Mouse (Mus musculus) limb, embryonic 15.5 days (tissue): ENCODE data around the gene Gp9. TPM values are rescaled to one million over a fixed set of nuclear protein-coding genes. Genes with fewer than 3 reads are reported as not detected.
A peak's percentile ranks its signal among the peaks of the same experiment; 100 is the strongest.

ENCODE experiments used
- ATAC-seq: fragments of 200-750 bp; cut with Nextera tagmentation; 2 replicates; pipeline ENCODE4 v1.8.0; 2017; ENCODE audit warnings: low read depth, moderate TSS enrichment; ENCODE audit not compliant: insufficient number of reproducible peaks, low FRiP score, low TSS enrichment
- H3K27ac ChIP-seq: fragments of 300-500 bp; sonication (generic); 2 replicates; pipeline ENCODE4 v1.5.1; 2015; ENCODE audit warnings: moderate library complexity, mild to moderate bottlenecking, inconsistent platforms
- H3K27me3 ChIP-seq: fragments of 300-500 bp; sonication (generic); 2 replicates; pipeline ENCODE4 v1.6.1; 2015; ENCODE audit warnings: inconsistent platforms
- H3K36me3 ChIP-seq: fragments of 300-500 bp; sonication (generic); 2 replicates; pipeline ENCODE4 v1.6.1; 2015; ENCODE audit warnings: inconsistent platforms
- H3K4me1 ChIP-seq: fragments of 300-500 bp; sonication (generic); 2 replicates; pipeline ENCODE4 v1.6.1; 2015; ENCODE audit warnings: inconsistent platforms
- H3K4me2 ChIP-seq: fragments of 300-500 bp; sonication (generic); 2 replicates; pipeline ENCODE4 v1.6.1; 2015; ENCODE audit warnings: mild to moderate bottlenecking, inconsistent platforms
- H3K4me3 ChIP-seq: fragments of 300-500 bp; sonication (generic); 2 replicates; pipeline ENCODE4 v1.5.1; 2015; ENCODE audit warnings: mild to moderate bottlenecking, inconsistent platforms
- H3K9ac ChIP-seq: fragments of 300-500 bp; sonication (generic); 2 replicates; pipeline ENCODE4 v1.6.1; 2015; ENCODE audit warnings: inconsistent platforms
- H3K9me3 ChIP-seq: fragments of 300-500 bp; sonication (generic); 2 replicates; pipeline ENCODE4 v1.6.1; 2016; ENCODE audit warnings: inconsistent platforms
- WGBS: fragments of 180-500 bp; shearing (Covaris S2); methylation state at CpG from one replicate; pipeline ENCODE4 v1.1.7; 2015; 5-methylcytosine and 5-hydroxymethylcytosine counted together
- polyA plus RNA-seq: library from polyadenylated mRNA; unstranded; fragments of >200 nt; fragmentation: Nextera tagmentation; extraction: Ambion mirVana; gene quantifications from 2 replicates; pipeline ENCODE4 v1.2.1, GENCODE M21; 2015

Gene Gp9
- polyA plus RNA-seq, 1 experiment from 2014 or later: 0.97 TPM

GRCm38 (mm10) chr6:87739898-87740297, 38.0 kb upstream of the Gp9 start:
- Histone ChIP-seq H3K27ac (no peak overlapping the region), H3K4me2 (no peak overlapping the region), H3K36me3 (no peaks in the 10 kb centered on the region), H3K9me3 (no peaks in the 10 kb centered on the region), H3K4me1 (no peaks in the 10 kb centered on the region), H3K4me3 (no peak overlapping the region), H3K27me3 (peaks cover 7% of the 10 kb centered on the region; the same call in 1 of the 2 replicates), H3K9ac (no peak overlapping the region)
- ATAC-seq: no peak
- WGBS: 46% methylated on average over 6 of the region's 6 CpGs

- H3K4me2 ChIP-seq: no peak overlapping the region
- peaks cover 1% of the 10 kb centered on the region; the same call in 1 of the 2 replicates for H3K27me3 ChIP-seq
- H3K9ac ChIP-seq: no peak overlapping the region
- H3K36me3 ChIP-seq: no peaks in the 10 kb centered on the region
- H3K9me3 ChIP-seq: no peaks in the 10 kb centered on the region
- H3K27ac ChIP-seq: no peak overlapping the region
- no peaks in the 10 kb centered on the region for H3K4me1 ChIP-seq
- no peak for ATAC-seq
- H3K4me3 ChIP-seq: no peak overlapping the region
Observed at GRCm38 (mm10) chr6:87740496-87740895, 37.4 kb upstream of the Gp9 start.

GRCm38 (mm10) chr6:87741978-87742377, 35.9 kb upstream of the Gp9 start:
- no peaks in the 10 kb centered on the region for H3K36me3 ChIP-seq
- H3K4me1 ChIP-seq: peaks cover 5% of the 10 kb centered on the region
- ATAC-seq: no peak

GRCm38 (mm10) chr6:87742804-87743203, 35.1 kb upstream of the Gp9 start:
- Histone ChIP-seq H3K4me3 (no peak overlapping the region), H3K9ac (no peak overlapping the region), H3K4me2 (no peak overlapping the region), H3K36me3 (no peaks in the 10 kb centered on the region), H3K4me1 (peaks cover 5% of the 10 kb centered on the region), H3K27me3 (no peaks in the 10 kb centered on the region), H3K9me3 (no peaks in the 10 kb centered on the region), H3K27ac (no peak overlapping the region)
- no peak for ATAC-seq
- WGBS: 84% methylated on average over 5 of the region's 5 CpGs

More at GRCm38 (mm10) chr6:87741978-87742377, 35.9 kb upstream of the Gp9 start:
- Histone ChIP-seq H3K27me3 (no peaks in the 10 kb centered on the region), H3K9me3 (no peaks in the 10 kb centered on the region), H3K4me3 (no peak overlapping the region), H3K27ac (no peak overlapping the region), H3K9ac (no peak overlapping the region), H3K4me2 (no peak overlapping the region)
- 74% methylated on average over 8 of the region's 8 CpGs for WGBS

GRCm38 (mm10) chr6:87743281-87743680, 34.6 kb upstream of the Gp9 start:
- 71% methylated on average over 5 of the region's 5 CpGs for WGBS

GRCm38 (mm10) chr6:87744632-87745031, 33.2 kb upstream of the Gp9 start:
- ATAC-seq: no peak
- Histone ChIP-seq H3K4me1 (peaks cover 5% of the 10 kb centered on the region), H3K36me3 (no peaks in the 10 kb centered on the region), H3K4me2 (no peak overlapping the region), H3K4me3 (no peak overlapping the region), H3K27ac (no peak overlapping the region), H3K9ac (no peak overlapping the region), H3K9me3 (no peaks in the 10 kb centered on the region), H3K27me3 (no peaks in the 10 kb centered on the region)
- WGBS: 88% methylated on average over 3 of the region's 3 CpGs

More at GRCm38 (mm10) chr6:87743281-87743680, 34.6 kb upstream of the Gp9 start:
- Histone ChIP-seq H3K27me3 (no peaks in the 10 kb centered on the region), H3K9me3 (no peaks in the 10 kb centered on the region), H3K9ac (no peak overlapping the region), H3K27ac (no peak overlapping the region), H3K4me1 (peaks cover 5% of the 10 kb centered on the region), H3K36me3 (no peaks in the 10 kb centered on the region), H3K4me3 (no peak overlapping the region), H3K4me2 (no peak overlapping the region)
- ATAC-seq: no peak

- no peak overlapping the region for H3K27ac ChIP-seq
- no peak overlapping the region for H3K4me3 ChIP-seq
- H3K4me2 ChIP-seq: no peak overlapping the region
- H3K9me3 ChIP-seq: no peaks in the 10 kb centered on the region
- no peak overlapping the region for H3K9ac ChIP-seq
- H3K27me3 ChIP-seq: no peaks in the 10 kb centered on the region
- ATAC-seq: no peak
- no peaks in the 10 kb centered on the region for H3K36me3 ChIP-seq
- H3K4me1 ChIP-seq: peaks cover 5% of the 10 kb centered on the region
- WGBS: 41% methylated on average over 1 of the region's 1 CpGs
Observed at GRCm38 (mm10) chr6:87745301-87745700, 32.6 kb upstream of the Gp9 start.

GRCm38 (mm10) chr6:87746059-87746458, 31.8 kb upstream of the Gp9 start:
- Histone ChIP-seq H3K9ac (no peak overlapping the region), H3K27me3 (no peaks in the 10 kb centered on the region), H3K27ac (no peak overlapping the region), H3K9me3 (no peaks in the 10 kb centered on the region), H3K4me3 (no peak overlapping the region), H3K4me2 (no peak overlapping the region), H3K4me1 (peaks cover 5% of the 10 kb centered on the region), H3K36me3 (no peaks in the 10 kb centered on the region)
- no peak for ATAC-seq
- 53% methylated on average over 3 of the region's 3 CpGs for WGBS

GRCm38 (mm10) chr6:87746849-87747248, 31.0 kb upstream of the Gp9 start:
- WGBS: 57% methylated on average over 2 of the region's 2 CpGs
- Histone ChIP-seq H3K9me3 (no peaks in the 10 kb centered on the region), H3K27ac (0 out of 2 replicates have a peak overlapping the region, but pooled peaks have one; percentile 22), H3K27me3 (no peaks in the 10 kb centered on the region), H3K9ac (no peak overlapping the region), H3K4me3 (no peak overlapping the region), H3K4me2 (no peak overlapping the region), H3K4me1 (peaks cover 5% of the 10 kb centered on the region), H3K36me3 (no peaks in the 10 kb centered on the region)
- ATAC-seq: no peak; the same call in 1 of the 2 replicates

- ATAC-seq: no peak
- Histone ChIP-seq H3K9ac (no peak overlapping the region), H3K4me3 (no peak overlapping the region), H3K27me3 (no peaks in the 10 kb centered on the region), H3K27ac (no peak overlapping the region), H3K4me1 (peaks cover 5% of the 10 kb centered on the region), H3K36me3 (no peaks in the 10 kb centered on the region), H3K4me2 (no peak overlapping the region), H3K9me3 (no peaks in the 10 kb centered on the region)
- WGBS: 87% methylated on average over 2 of the region's 2 CpGs
Observed at GRCm38 (mm10) chr6:87748078-87748477, 29.8 kb upstream of the Gp9 start.

- Histone ChIP-seq H3K27ac (no peak overlapping the region), H3K4me3 (no peak overlapping the region), H3K27me3 (no peaks in the 10 kb centered on the region), H3K4me2 (no peak overlapping the region), H3K4me1 (peaks cover 5% of the 10 kb centered on the region), H3K9me3 (no peaks in the 10 kb centered on the region), H3K36me3 (no peaks in the 10 kb centered on the region), H3K9ac (no peak overlapping the region)
- ATAC-seq: no peak
- 84% methylated on average over 6 of the region's 6 CpGs for WGBS
Observed at GRCm38 (mm10) chr6:87748531-87748930, 29.3 kb upstream of the Gp9 start.

- Histone ChIP-seq H3K9ac (no peak overlapping the region), H3K27ac (no peak overlapping the region), H3K4me3 (no peak overlapping the region), H3K4me1 (peaks cover 5% of the 10 kb centered on the region), H3K9me3 (no peaks in the 10 kb centered on the region), H3K4me2 (no peak overlapping the region), H3K36me3 (no peaks in the 10 kb centered on the region), H3K27me3 (no peaks in the 10 kb centered on the region)
- ATAC-seq: no peak
- 82% methylated on average over 8 of the region's 8 CpGs for WGBS
Observed at GRCm38 (mm10) chr6:87750184-87750910, 27.5 kb upstream of the Gp9 start.
